Mouse (Mus musculus): ENCODE measurements at regions not wholly inside any gene's neighbourhood (a gene's known extent, or its start where the extent isn't known, plus 50 kb on each side); places are given as distances from the start of the nearest gene placed in this dataset.

DNA sequence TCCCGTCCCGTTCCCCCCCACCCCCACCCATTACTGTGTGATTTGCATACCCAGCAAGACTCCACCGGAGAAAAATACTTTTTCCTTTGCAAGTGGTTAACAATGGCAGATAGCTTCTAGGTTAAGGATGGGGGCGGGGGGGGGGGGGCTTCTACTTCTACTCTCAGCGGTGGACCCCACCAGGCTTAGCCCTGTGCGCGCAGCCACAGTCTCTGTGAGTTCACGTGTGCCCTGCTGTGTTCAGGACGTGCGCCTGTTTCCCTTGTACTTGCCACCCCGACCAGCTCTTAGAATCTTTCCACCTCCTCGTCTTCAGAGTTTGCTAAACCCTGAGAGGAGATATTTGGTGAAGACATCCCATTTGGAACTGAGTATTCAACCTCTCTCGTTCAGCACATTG is 86.9 kb downstream of the Inhbb start:
- H3K27me3 ChIP-seq (replicated peaks) = no peaks in the 10 kb centered on the region
- no peaks in the 10 kb centered on the region for H3K4me1 ChIP-seq
- H3K27ac ChIP-seq = no peak overlapping the region
- 43% methylated on average over 13 of the region's 13 CpGs for WGBS
- no peaks in the 10 kb centered on the region for H3K9me3 ChIP-seq
- H3K9ac ChIP-seq = no peak overlapping the region
- no peaks in the 10 kb centered on the region for H3K36me3 ChIP-seq
- no peak overlapping the region for H3K4me3 ChIP-seq (replicated peaks)
- H3K4me2 ChIP-seq = no peak overlapping the region
- no peak for ATAC-seq (ENCODE audit: insufficient read depth, low FRiP score, low read depth)

DNA sequence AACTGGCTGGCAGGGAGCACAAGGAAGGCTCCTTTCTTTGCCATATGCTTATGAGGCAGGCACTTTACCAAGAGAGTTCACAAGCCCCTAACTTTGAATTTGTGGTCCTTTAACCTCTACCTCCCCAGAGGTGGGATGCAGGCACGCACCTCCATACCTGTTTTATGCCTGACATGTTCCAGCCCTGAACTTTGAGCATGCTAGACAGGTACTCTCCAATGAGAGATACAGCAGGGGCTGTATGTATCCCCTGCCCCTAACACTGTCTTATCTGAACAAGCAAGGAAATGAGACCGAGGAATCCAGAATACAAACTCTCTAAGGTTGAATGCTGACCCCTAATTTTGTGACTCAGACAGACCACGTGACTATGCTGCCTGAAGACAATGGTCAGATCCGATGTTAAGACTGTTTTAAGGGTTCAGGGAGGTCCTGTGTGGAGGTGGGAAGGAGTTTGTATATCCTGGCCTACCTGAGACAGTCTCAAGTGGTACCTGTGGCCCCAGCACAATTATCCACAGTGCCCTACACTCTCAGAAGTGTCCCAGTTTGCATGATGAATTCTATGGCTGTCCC is 91.2 kb downstream of the Inhbb start:
- no peak for ATAC-seq (ENCODE audit: insufficient read depth, low FRiP score, low read depth)
- H3K27ac ChIP-seq = no peak overlapping the region
- 65% methylated on average over 4 of the region's 4 CpGs for WGBS

DNA sequence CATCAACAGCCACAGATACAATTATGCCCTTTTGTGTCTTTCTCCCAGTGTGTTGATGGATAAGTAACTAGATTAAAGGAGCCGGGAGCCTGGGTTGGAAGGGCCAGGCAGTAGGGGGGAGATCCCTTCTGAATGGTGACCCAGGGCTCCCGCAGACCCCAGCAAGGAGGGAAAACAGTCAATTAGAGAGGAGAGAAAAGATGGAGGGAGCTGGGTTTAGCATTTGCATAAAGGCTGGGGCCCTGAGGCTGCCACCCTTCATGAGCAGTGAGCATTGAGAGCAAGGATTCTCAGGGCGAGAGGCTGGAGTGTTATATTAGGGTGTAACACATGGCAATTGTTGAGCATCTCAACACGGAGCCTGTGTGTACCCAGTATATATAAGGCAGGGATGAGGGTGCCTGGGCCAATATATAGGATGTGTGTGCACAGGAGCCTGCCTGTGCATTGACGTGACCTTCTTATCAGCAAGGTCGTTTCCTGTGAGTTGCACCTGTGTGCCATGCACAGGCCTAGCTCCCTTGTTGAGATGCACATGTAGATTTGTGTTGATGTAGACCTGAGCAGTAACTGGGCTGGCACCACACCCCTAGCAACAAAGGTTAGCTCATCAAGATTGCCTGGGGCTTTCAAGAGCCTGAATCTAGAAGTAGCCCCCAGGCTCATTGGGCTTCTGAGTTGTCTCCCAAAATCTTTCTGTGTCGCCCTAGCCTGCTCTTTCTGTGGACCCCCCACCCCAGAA is 92.2 kb downstream of the Inhbb start:
- 0 out of 2 replicates have a peak, but pooled peaks have one; percentile 29 for ATAC-seq (ENCODE audit: insufficient read depth, low FRiP score, low read depth)

More for the DNA sequence above, 91.2 kb downstream of the Inhbb start:
- Histone ChIP-seq H3K36me3 (no peaks in the 10 kb centered on the region), H3K9me3 (no peaks in the 10 kb centered on the region), H3K27me3 (replicated peaks) (no peaks in the 10 kb centered on the region), H3K4me2 (no peak overlapping the region), H3K9ac (no peak overlapping the region), H3K4me1 (peaks cover 5% of the 10 kb centered on the region; the same call in 1 of the 2 replicates), H3K4me3 (replicated peaks) (no peak overlapping the region)

DNA sequence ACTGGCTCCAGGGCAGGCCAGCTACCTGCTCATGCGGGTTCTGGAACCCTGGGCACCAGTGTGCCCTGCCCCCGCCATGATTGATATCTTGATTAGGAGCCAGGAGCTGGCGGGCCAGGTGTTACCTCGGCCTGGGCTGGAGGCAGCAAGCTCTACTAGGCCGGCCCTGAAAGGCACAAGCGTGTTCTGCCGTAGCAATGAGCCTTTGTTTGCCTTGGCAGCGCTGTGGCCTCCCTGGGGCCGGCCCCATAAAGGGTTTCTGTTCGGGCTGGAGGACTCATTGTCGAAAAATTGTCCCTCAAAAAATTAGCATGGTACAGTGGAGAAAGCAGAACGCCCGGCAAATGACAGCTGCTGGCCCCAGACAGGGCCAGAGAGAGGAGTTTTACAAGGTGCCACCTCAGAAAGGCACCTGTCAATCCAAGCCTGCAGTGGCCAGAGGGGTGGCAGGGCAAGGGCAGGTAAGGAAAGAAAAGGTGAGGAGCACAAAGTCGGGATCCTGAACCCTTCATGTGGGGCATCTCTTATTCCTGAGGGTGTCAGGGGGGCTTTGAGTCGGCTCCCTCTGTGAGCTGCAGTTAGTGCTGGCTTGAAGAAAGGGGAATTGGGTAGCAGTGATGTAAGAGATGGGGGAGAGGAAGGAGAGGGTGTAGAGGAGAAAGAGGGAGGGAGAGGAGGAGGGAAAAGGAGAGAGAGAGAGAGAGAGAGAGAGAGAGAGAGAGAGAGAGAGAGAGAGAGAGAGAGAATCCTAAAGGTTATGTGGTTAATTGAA is 92.9 kb downstream of the Inhbb start:
- peak; percentile 86 for ATAC-seq (ENCODE audit: insufficient read depth, low FRiP score, low read depth)
- peak overlapping the region; percentile 48; the same call in 1 of the 2 replicates for H3K27ac ChIP-seq
- WGBS = 22% methylated on average over 15 of the region's 15 CpGs
- no peaks in the 10 kb centered on the region for H3K9me3 ChIP-seq
- no peaks in the 10 kb centered on the region for H3K27me3 ChIP-seq (replicated peaks)
- peaks cover 5% of the 10 kb centered on the region; the same call in 1 of the 2 replicates for H3K4me1 ChIP-seq
- no peak overlapping the region; the same call in 1 of the 2 replicates for H3K4me2 ChIP-seq
- no peak overlapping the region for H3K9ac ChIP-seq
- H3K36me3 ChIP-seq = no peaks in the 10 kb centered on the region
- no peak overlapping the region for H3K4me3 ChIP-seq (replicated peaks)

More for the DNA sequence above, 92.2 kb downstream of the Inhbb start:
- WGBS = 52% methylated on average over 7 of the region's 7 CpGs
- Histone ChIP-seq H3K9ac (no peak overlapping the region), H3K4me1 (peaks cover 5% of the 10 kb centered on the region; the same call in 1 of the 2 replicates), H3K27ac (no peak overlapping the region), H3K4me3 (replicated peaks) (no peak overlapping the region), H3K27me3 (replicated peaks) (no peaks in the 10 kb centered on the region), H3K9me3 (no peaks in the 10 kb centered on the region), H3K4me2 (no peak overlapping the region), H3K36me3 (no peaks in the 10 kb centered on the region)

DNA sequence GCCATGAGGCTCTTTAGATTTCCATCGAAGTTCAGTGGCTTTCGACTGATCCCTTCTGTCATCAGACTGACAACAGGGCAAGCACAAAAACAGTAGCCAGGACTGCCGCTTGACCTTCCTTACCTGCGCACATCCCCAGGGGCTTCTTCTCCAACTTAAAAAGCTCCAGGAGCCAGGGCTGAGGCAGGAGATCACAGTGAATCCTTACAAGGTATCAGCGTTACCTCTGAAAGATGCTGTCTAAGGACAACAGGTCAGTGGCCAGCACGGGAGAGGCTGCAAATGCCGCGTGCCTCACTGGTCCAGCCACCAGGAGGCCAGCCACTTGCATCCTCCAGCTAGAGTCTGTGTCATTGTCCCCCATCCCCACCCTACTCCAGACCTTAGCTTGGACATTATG is 97.5 kb downstream of the Inhbb start:
- 79% methylated on average over 8 of the region's 8 CpGs for WGBS
- no peak overlapping the region for H3K4me3 ChIP-seq (replicated peaks)
- ATAC-seq (ENCODE audit: insufficient read depth, low FRiP score, low read depth) = no peak

DNA sequence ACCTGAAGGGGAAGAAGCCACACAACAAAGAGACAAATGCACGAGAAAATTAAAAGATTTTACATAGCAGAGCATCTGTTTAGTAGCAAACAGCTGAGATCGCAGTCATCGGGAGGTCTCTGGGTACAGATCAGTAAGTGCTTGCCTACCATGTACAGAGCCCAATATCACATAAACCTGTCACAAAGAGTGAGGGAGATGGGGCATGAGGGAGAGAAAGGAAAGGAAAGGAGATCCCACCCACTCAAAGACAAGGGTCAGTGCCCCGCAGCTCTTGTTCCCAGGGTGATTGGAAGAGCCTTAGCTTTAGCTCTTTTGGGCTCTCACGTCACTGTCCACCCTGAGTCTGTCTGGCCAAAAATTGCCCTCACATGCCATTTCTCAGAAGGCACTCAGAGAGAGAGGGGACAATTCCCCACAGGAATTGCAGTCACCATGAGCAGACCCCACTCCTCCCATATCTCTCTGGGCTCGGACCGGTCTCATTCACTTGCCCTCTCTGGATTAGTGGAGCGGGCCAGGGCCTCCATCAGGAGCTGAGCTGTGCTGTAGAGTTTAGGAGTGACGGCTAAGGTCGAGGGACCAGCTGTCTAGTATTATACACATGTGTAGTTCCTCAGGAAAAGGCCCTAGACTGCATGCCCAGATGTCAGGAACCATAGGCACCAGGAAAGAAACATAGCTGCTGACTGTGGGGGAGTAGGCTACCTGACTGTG is 99.6 kb downstream of the Inhbb start:
- WGBS = 77% methylated on average over 10 of the region's 10 CpGs
- no peak for ATAC-seq (ENCODE audit: insufficient read depth, low FRiP score, low read depth)
- H3K4me1 ChIP-seq = no peaks in the 10 kb centered on the region
- H3K4me3 ChIP-seq (replicated peaks) = no peak overlapping the region
- no peak overlapping the region for H3K27ac ChIP-seq
- H3K27me3 ChIP-seq (replicated peaks) = no peaks in the 10 kb centered on the region
- H3K9me3 ChIP-seq = no peaks in the 10 kb centered on the region
- no peak overlapping the region for H3K9ac ChIP-seq
- no peaks in the 10 kb centered on the region for H3K36me3 ChIP-seq
- H3K4me2 ChIP-seq = no peak overlapping the region

More for the DNA sequence above, 97.5 kb downstream of the Inhbb start:
- H3K9me3 ChIP-seq = no peaks in the 10 kb centered on the region
- H3K27me3 ChIP-seq (replicated peaks) = no peaks in the 10 kb centered on the region
- no peak overlapping the region for H3K4me2 ChIP-seq
- H3K27ac ChIP-seq = no peak overlapping the region
- H3K9ac ChIP-seq = no peak overlapping the region
- H3K4me1 ChIP-seq = no peaks in the 10 kb centered on the region; the same call in 1 of the 2 replicates
- no peaks in the 10 kb centered on the region for H3K36me3 ChIP-seq

DNA sequence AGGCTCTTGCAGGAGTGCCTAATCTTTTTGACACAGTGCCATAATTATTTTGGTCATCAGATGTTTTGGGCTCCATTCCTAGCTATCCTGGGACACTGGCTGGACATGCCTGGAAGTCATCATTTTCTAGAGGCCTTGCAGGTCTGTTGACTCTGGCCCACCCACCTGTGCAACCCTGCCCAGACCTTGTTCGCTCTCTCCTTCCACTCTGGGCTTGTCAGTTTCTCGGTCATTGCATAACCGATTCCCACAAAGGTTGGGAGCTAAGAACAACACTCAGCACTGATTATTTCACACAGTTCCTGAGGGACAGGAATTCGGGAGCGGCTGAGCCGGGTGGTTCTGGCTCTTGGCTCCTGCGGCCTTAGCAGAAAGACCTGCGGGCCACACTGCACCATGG is 100.2 kb downstream of the Inhbb start:
- Histone ChIP-seq H3K9me3 (no peaks in the 10 kb centered on the region), H3K4me2 (no peak overlapping the region), H3K4me3 (replicated peaks) (no peak overlapping the region), H3K4me1 (no peaks in the 10 kb centered on the region), H3K9ac (no peak overlapping the region), H3K36me3 (no peaks in the 10 kb centered on the region), H3K27me3 (replicated peaks) (no peaks in the 10 kb centered on the region), H3K27ac (no peak overlapping the region)
- 0 out of 2 replicates have a peak, but pooled peaks have one; percentile 39 for ATAC-seq (ENCODE audit: insufficient read depth, low FRiP score, low read depth)
- WGBS = 74% methylated on average over 8 of the region's 8 CpGs

DNA sequence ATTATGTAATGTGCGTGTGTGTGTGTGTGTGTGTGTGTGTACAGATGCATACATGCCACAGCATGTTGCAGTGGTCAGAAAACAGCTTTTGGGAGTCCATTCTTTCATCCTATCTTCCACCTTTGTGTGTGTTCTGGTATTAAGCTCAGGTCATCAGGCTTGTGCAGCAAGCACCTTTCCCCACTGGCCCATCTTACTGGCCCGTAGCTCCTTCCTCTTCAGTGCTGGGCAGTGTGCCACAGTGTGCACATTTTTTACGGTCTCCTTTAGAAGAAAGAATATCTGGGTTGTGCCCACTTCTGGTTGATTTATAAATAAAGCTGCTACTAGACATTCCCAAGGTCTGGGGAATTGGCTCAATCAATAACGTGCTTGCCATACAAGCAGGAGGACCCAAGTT is 105.0 kb downstream of the Inhbb start:
- H3K4me1 ChIP-seq = no peaks in the 10 kb centered on the region
- H3K36me3 ChIP-seq = no peaks in the 10 kb centered on the region
- no peak overlapping the region for H3K4me3 ChIP-seq (replicated peaks)
- no peak overlapping the region for H3K27ac ChIP-seq
- H3K9ac ChIP-seq = no peak overlapping the region
- no peaks in the 10 kb centered on the region for H3K9me3 ChIP-seq
- H3K4me2 ChIP-seq = no peak overlapping the region
- no peaks in the 10 kb centered on the region for H3K27me3 ChIP-seq (replicated peaks)
- ATAC-seq (ENCODE audit: insufficient read depth, low FRiP score, low read depth) = no peak
- WGBS = 72% methylated on average over 4 of the region's 4 CpGs

DNA sequence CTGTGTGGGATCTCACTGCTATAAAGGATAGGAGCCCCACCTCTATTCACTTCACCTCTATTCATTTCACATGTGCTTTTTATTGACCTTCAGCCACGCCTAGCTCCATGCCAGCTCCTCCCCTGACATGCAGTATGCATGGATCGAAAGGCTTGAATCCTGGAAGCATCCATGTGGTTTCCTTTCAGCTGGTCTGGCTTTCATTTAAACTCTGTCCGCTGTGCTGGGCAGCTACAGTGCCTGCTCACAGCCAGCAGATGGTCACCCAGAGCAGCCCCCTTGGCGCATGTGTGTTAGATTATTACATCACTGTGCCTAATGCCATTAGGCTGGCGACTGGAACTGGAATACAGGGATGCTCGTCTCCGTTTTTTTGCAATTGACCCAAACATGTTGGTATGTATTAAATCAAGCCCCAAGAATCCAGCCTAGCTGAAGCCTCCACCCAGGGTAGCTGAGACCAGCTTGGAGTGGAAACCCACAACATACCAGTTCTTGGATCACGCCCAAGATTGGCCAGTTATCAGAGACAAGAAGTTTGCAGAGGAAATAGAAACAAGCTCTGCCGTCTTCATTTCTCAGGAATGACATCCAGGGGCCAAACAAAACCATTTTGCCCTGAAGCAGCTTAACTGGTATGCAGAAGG is 113.2 kb downstream of the Inhbb start:
- Histone ChIP-seq H3K36me3 (no peaks in the 10 kb centered on the region), H3K27me3 (replicated peaks) (no peaks in the 10 kb centered on the region), H3K9ac (no peak overlapping the region), H3K27ac (no peak overlapping the region), H3K4me3 (replicated peaks) (no peak overlapping the region), H3K4me1 (peaks cover 9% of the 10 kb centered on the region), H3K9me3 (no peaks in the 10 kb centered on the region), H3K4me2 (no peak overlapping the region)
- 63% methylated on average over 9 of the region's 9 CpGs for WGBS
- 0 out of 2 replicates have a peak, but pooled peaks have one; percentile 16 for ATAC-seq (ENCODE audit: insufficient read depth, low FRiP score, low read depth)

DNA sequence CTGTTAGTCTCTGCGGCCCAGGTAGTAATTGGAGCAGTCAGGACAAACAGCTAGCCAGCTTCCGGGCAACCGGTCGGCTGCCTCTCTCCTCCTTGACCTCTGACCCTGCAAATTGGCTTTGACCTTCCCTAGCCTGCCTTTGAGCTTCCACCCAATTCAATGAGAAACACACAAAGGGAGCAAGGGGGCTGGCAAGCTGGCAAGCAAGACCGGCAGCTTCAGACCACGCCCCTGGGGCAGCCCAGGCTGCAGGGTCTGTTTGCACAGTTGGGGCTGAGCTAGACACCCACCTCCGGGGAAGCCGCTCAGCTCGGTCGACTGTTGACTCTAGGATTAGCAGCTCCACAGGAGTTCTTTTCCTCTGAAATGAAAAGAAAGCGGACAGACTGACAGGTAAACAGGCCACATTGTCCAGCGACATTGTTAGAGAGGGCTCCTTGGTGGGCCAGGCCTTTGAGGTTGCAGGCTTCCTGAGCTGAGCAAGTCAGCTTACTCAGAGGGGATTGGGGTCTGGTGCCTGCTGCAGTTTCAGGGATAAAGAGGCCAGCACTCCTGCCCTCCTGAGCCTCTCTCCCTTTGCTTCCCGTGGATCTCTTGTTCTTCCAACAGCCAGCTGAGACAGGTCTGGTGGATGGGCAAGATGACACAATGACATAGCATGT is 116.6 kb downstream of the Inhbb start:
- peaks cover 9% of the 10 kb centered on the region for H3K4me1 ChIP-seq
- ATAC-seq (ENCODE audit: insufficient read depth, low FRiP score, low read depth) = peak; percentile 89
- H3K9me3 ChIP-seq = no peaks in the 10 kb centered on the region
- no peaks in the 10 kb centered on the region for H3K27me3 ChIP-seq (replicated peaks)
- H3K4me2 ChIP-seq = peak overlapping the region; percentile 2; the same call in 1 of the 2 replicates
- 20% methylated on average over 13 of the region's 13 CpGs for WGBS
- H3K27ac ChIP-seq = peak overlapping the region; percentile 77
- no peak overlapping the region for H3K9ac ChIP-seq
- no peak overlapping the region for H3K4me3 ChIP-seq (replicated peaks)
- no peaks in the 10 kb centered on the region for H3K36me3 ChIP-seq
